Mouse (Mus musculus) activated CD4-positive, CD25-positive, alpha-beta regulatory T cell, adult 9 weeks (primary cell): ENCODE results near the gene Olfr827. TPM values are rescaled to one million over a fixed set of nuclear protein-coding genes. Genes with fewer than 3 reads are reported as not detected.

Experiments
- polyA plus RNA-seq: library from polyadenylated mRNA; unstranded; fragments of 100-300 nt; shearing (Covaris generic); gene quantifications from one replicate; pipeline ENCODE4 v1.2.1, GENCODE M21; 2017

Olfr827 gene
- not detected for polyA plus RNA-seq

DNA sequence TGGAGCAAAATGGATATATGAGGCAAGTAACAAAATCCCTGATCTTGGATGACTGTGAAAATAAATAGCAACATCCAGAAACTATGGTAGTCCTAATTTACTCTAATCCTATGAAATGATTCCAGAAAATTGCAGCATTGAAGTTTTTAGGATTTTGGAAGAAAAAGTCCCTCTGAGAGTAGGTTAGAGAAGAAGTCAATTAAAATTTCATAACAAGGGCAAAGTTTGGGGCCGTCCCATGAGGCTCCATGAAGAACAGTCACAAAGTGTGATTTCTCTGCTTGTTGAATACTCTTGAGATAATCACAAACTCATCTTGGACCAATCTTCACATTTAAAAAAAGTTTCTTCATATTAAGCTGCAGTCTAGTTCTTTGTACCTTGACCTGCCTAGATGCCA is at the start of gene Olfr827:
Olfr827 (minus strand) TSS at position 101 of the 400 bp plus-strand sequence.

GRCm38 (mm10) chr10:130184086-130184485 is 30.1 kb downstream of the Olfr827 start, which contains the start of gene Olfr826:
Gene Olfr826 (minus strand): TSS chr10:130184186.

GRCm38 (mm10) chr10:130166666-130167065 is 47.5 kb downstream of the Olfr827 start, which contains the start of gene Olfr825:
Gene Olfr825 (minus strand): TSS chr10:130166766.

Other genes starting within 250 kb of the Olfr827 start
- gene Olfr819, start 247.1 kb downstream of the Olfr827 start, polyA plus RNA-seq, result not detected
- gene Olfr247, start 238.3 kb downstream of the Olfr827 start, polyA plus RNA-seq, result not detected
- gene Gm10310, start 229.3 kb downstream of the Olfr827 start, polyA plus RNA-seq, result 0.06 TPM
- not detected for gene Olfr820, start 201.8 kb downstream of the Olfr827 start, polyA plus RNA-seq
- gene Olfr821, start 184.1 kb downstream of the Olfr827 start, polyA plus RNA-seq, result not detected
- gene Olfr822, start 143.2 kb downstream of the Olfr827 start, polyA plus RNA-seq, result not detected
- not detected for gene Olfr823, start 99.0 kb downstream of the Olfr827 start, polyA plus RNA-seq
- not detected for gene Olfr824, start 84.4 kb downstream of the Olfr827 start, polyA plus RNA-seq
- gene Olfr825, start 47.6 kb downstream of the Olfr827 start, polyA plus RNA-seq, result not detected
- not detected for gene Olfr826, start 30.2 kb downstream of the Olfr827 start, polyA plus RNA-seq
- gene Neurod4, start 65.8 kb upstream of the Olfr827 start, polyA plus RNA-seq, result not detected
- 221 TPM for gene Tespa1, start 108.5 kb upstream of the Olfr827 start, polyA plus RNA-seq
- 1.4 TPM for gene Vmn2r84, start 179.9 kb upstream of the Olfr827 start, polyA plus RNA-seq
- not detected for gene Vmn2r85, start 215.3 kb upstream of the Olfr827 start, polyA plus RNA-seq
- gene Vmn2r86, start 241.6 kb upstream of the Olfr827 start, polyA plus RNA-seq, result 0.05 TPM